Mouse (Mus musculus) heart, embryonic 13.5 days (tissue): ENCODE data around the gene Srsf6. TPM values are rescaled to one million over a fixed set of nuclear protein-coding genes. Genes with fewer than 3 reads are reported as not detected.

Experiments used
- ATAC-seq: fragments of 200-750 bp; cut with Nextera tagmentation; 2 replicates; pipeline ENCODE4 v1.8.0; 2017; ENCODE audit warnings: moderate TSS enrichment; ENCODE audit not compliant: insufficient number of reproducible peaks, low FRiP score, low TSS enrichment; ENCODE audit errors: extremely low read depth
- H3K27ac ChIP-seq: fragments of 300-500 bp; sonication (generic); replicated peaks from 2 replicates; pipeline ENCODE4 v1.5.1; 2015; ENCODE audit warnings: moderate library complexity, mild to moderate bottlenecking, inconsistent platforms
- H3K27me3 ChIP-seq: fragments of 300-500 bp; sonication (generic); replicated peaks from 2 replicates; pipeline ENCODE4 v1.6.1; 2015; ENCODE audit warnings: mild to moderate bottlenecking, inconsistent platforms
- H3K36me3 ChIP-seq: fragments of 300-500 bp; sonication (generic); 2 replicates; pipeline ENCODE4 v1.6.1; 2015; ENCODE audit warnings: mild to moderate bottlenecking, inconsistent platforms
- H3K4me1 ChIP-seq: fragments of 300-500 bp; sonication (generic); 2 replicates; pipeline ENCODE4 v1.6.1; 2015; ENCODE audit warnings: inconsistent platforms
- H3K4me2 ChIP-seq: fragments of 300-500 bp; sonication (generic); 2 replicates; pipeline ENCODE4 v1.6.1; 2015; ENCODE audit warnings: inconsistent platforms, mild to moderate bottlenecking, moderate library complexity
- H3K4me3 ChIP-seq: fragments of 300-500 bp; sonication (generic); 2 replicates; pipeline ENCODE4 v1.5.1; 2015; ENCODE audit warnings: moderate library complexity, mild to moderate bottlenecking, inconsistent platforms
- H3K9ac ChIP-seq: fragments of 300-500 bp; sonication (generic); 2 replicates; pipeline ENCODE4 v1.6.1; 2015; ENCODE audit warnings: inconsistent platforms, mild to moderate bottlenecking, moderate library complexity
- H3K9me3 ChIP-seq: fragments of 300-500 bp; sonication (generic); 2 replicates; pipeline ENCODE4 v1.6.1; 2016; ENCODE audit warnings: inconsistent platforms
- WGBS: fragments of 180-500 bp; shearing (Covaris S2); methylation state at CpG from one replicate; pipeline ENCODE4 v1.1.7; 2015; ENCODE audit warnings: mixed read lengths; 5-methylcytosine and 5-hydroxymethylcytosine counted together
- polyA plus RNA-seq: library from polyadenylated mRNA; unstranded; fragments of >200 nt; fragmentation: Nextera tagmentation; extraction: Ambion mirVana; gene quantifications from 2 replicates; pipeline ENCODE4 v1.2.1, GENCODE M21; 2015

Srsf6 gene
- polyA plus RNA-seq, 1 experiment from 2014 or later = 132 TPM

DNA sequence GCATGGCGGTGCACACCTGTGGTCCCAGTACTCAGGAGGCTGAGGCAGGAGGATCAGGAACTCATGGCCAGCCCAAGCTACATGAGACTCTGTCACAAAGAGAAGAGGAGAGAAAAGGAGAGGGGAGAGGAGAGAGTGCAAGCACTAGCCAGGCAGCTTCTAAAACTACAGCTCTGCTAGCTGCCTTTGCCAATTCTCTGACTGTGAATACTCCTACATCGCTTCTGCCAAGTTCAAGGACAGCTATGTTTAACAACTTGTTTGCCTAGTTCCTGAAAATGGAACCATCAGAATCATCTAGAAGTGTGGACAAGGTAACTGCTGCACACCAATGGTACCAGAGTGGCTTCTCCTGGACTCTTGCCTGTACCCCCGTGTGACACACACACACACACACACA, 17.3 kb upstream of the Srsf6 start:
- H3K4me3 ChIP-seq = no peak overlapping the region
- no peak overlapping the region for H3K4me2 ChIP-seq
- no peaks in the 10 kb centered on the region for H3K4me1 ChIP-seq
- no peak overlapping the region for H3K9ac ChIP-seq
- no peak for ATAC-seq
- WGBS = 53% methylated on average over 3 of the region's 3 CpGs
- H3K9me3 ChIP-seq = peaks cover 4% of the 10 kb centered on the region; the same call in 1 of the 2 replicates
- H3K27me3 ChIP-seq = peaks cover 28% of the 10 kb centered on the region
- H3K27ac ChIP-seq = no peak overlapping the region
- H3K36me3 ChIP-seq = no peaks in the 10 kb centered on the region

DNA sequence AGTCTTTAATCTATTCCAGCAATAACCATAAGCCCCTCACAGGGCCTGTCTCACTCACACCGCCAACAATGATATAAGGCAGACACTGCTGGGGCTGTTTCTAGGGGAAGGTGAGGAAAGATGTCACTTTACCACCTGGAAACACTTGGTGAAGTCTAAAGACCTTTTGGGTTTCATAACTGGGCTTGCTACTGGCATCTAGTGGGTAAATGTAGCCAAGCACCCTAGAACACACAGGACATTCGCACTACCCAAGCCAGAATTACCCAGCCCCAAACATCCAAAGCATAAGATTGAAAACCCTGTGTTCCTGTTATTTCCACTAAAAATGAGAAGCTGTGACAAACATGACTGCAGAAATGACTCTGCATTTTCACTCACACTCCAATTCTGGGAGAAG, 16.8 kb upstream of the Srsf6 start:
- WGBS = 40% methylated on average over 2 of the region's 2 CpGs
- Histone ChIP-seq H3K4me3 (no peak overlapping the region), H3K27ac (no peak overlapping the region), H3K9me3 (peaks cover 4% of the 10 kb centered on the region; the same call in 1 of the 2 replicates), H3K36me3 (no peaks in the 10 kb centered on the region), H3K4me1 (no peaks in the 10 kb centered on the region), H3K9ac (no peak overlapping the region), H3K27me3 (peaks cover 25% of the 10 kb centered on the region), H3K4me2 (no peak overlapping the region)
- ATAC-seq = no peak

DNA sequence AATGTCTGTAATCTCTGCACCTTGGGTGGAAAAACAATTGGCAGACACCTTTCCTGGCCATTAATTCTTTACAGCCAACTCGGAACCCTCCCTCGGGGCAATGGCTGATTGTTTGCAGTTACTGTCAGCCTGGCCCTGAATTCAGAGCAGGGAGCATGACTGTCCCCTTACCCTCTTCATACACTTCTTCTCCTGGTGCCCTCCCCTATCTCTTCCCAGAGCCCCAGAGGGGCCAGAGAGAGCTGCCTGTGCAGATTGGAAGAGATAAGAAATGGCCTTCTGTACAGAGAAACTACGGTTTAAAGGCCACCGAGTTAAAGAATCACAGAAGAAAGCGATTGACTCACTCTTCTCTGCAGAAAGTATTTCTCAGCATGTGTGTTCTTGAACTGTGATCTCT, 11.4 kb upstream of the Srsf6 start:
- Histone ChIP-seq H3K4me2 (no peak overlapping the region), H3K9ac (no peak overlapping the region), H3K9me3 (peaks cover 4% of the 10 kb centered on the region; the same call in 1 of the 2 replicates), H3K36me3 (no peaks in the 10 kb centered on the region), H3K27ac (no peak overlapping the region), H3K4me1 (no peaks in the 10 kb centered on the region), H3K27me3 (peaks cover 27% of the 10 kb centered on the region), H3K4me3 (no peak overlapping the region)
- no peak for ATAC-seq
- WGBS = 46% methylated on average over 5 of the region's 5 CpGs

DNA sequence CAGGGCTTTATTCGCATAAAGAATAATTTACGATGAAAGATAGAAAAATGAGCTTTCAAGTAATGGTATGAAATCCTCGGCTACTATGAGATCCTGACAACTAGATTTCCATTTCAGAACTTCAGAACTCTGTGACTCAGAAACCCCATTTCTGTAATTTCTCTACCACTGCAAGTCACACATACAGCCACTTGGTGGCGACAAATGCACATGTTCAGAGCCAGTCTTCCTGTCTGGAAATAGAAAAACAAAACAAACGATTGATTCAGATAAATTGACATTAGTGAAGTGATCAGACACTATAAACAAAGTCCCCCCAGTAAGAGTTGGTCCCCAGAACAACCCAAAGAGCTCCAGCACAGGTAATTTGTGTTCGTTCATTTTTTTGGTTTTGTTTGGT, 9.1 kb upstream of the Srsf6 start:
- ATAC-seq = no peak
- peaks cover 4% of the 10 kb centered on the region; the same call in 1 of the 2 replicates for H3K9me3 ChIP-seq
- 12% methylated on average over 6 of the region's 6 CpGs for WGBS

GRCm38 (mm10) chr2:162922834-162923233, 8.5 kb upstream of the Srsf6 start:
- no peak overlapping the region for H3K27ac ChIP-seq
- peaks cover 4% of the 10 kb centered on the region; the same call in 1 of the 2 replicates for H3K9me3 ChIP-seq
- H3K4me2 ChIP-seq = no peak overlapping the region
- no peak for ATAC-seq
- 68% methylated on average over 5 of the region's 5 CpGs for WGBS
- no peak overlapping the region for H3K4me3 ChIP-seq
- H3K36me3 ChIP-seq = no peaks in the 10 kb centered on the region
- H3K4me1 ChIP-seq = no peaks in the 10 kb centered on the region
- H3K9ac ChIP-seq = 0 out of 2 replicates have a peak overlapping the region, but pooled peaks have one; percentile 33
- peaks cover 9% of the 10 kb centered on the region; the same call in 1 of the 2 replicates for H3K27me3 ChIP-seq

More for the DNA sequence above, 9.1 kb upstream of the Srsf6 start:
- Histone ChIP-seq H3K4me2 (no peak overlapping the region), H3K27me3 (peaks cover 11% of the 10 kb centered on the region; the same call in 1 of the 2 replicates), H3K27ac (no peak overlapping the region), H3K4me3 (no peak overlapping the region), H3K9ac (peak overlapping the region; percentile 33; the same call in 1 of the 2 replicates), H3K4me1 (no peaks in the 10 kb centered on the region), H3K36me3 (no peaks in the 10 kb centered on the region)

DNA sequence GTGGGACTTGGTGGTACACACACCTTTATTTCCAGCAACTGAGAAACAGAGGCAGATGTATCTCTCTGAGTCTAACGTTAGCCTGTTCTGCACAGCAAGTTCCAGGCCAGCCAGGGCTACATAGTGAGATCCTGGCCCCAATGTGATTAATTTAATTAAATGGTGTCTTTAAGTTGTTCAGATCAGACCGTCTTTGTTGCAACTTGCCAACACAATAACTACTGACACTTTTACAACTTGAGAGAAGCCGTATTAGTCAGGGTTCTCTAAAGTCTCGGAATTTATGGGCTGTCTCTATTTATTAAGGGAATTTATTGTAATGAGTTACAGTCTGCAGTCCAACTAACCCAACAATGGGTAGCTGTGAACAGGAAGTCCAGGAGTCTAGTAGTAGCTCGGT, 7.2 kb upstream of the Srsf6 start:
- Histone ChIP-seq H3K27me3 (peaks cover 9% of the 10 kb centered on the region; the same call in 1 of the 2 replicates), H3K4me3 (no peak overlapping the region), H3K36me3 (no peaks in the 10 kb centered on the region), H3K9ac (no peak overlapping the region), H3K27ac (no peak overlapping the region), H3K4me2 (no peak overlapping the region), H3K4me1 (no peaks in the 10 kb centered on the region), H3K9me3 (no peaks in the 10 kb centered on the region)
- ATAC-seq = no peak
- 79% methylated on average over 5 of the region's 5 CpGs for WGBS

DNA sequence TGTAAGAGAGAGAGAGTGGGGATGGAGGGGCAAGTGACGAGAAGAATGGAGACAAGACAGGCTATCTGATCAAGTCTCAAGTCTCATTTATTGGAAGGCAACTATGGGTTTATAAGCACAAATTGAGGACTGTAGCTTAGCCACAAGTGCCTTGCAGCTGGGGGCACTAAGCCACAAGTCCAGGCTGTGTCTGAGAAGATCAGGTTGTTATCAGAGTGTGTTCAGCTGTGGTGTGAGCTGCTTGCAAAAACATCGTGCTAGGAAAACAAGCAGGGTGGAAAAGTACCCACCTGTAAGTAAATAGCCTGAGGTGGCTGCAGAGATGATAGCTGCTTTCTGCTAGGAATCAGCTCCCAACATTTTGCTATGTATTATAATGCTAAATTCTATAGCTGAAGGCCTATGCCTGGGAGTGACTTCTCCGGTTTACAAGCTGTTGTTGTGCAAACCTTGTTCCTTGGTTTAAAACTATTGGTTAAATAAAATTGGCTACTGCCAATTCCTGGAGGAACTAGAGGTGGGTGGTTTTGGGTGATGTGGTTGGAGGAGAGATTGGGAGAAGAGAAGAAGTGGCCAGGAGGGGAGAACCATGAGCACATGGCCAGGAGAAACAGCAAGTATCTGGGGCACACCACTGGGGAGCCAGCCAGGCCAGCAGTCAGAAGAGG, 3.3 kb upstream of the Srsf6 start:
- Histone ChIP-seq H3K4me2 (no peak overlapping the region), H3K27me3 (no peaks in the 10 kb centered on the region; the same call in 1 of the 2 replicates), H3K4me1 (peaks cover 11% of the 10 kb centered on the region), H3K4me3 (no peak overlapping the region), H3K36me3 (peaks cover 5% of the 10 kb centered on the region), H3K27ac (no peak overlapping the region), H3K9ac (no peak overlapping the region), H3K9me3 (no peaks in the 10 kb centered on the region)
- no peak for ATAC-seq
- WGBS = 69% methylated on average over 3 of the region's 3 CpGs

DNA sequence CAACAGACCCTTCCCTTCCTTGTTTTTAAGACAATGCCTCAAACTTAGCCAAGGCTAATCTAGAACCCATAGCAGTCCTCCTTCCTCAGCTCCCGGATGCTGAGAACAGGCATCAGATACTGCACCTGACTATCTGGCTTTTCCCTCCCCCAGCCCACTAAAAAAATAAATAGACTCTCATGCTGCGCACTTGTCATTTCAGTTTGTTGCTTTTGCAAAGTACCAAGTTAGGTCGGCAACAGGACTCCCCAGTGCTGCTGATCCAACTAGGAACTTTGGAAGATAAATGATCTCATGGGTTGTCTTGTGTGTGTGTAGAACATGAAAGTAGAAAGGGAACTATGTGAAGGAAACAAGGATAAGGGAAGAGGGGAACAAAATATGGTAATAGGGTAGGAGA, 1.6 kb upstream of the Srsf6 start:
- WGBS = 39% methylated on average over 3 of the region's 3 CpGs
- no peak overlapping the region for H3K4me3 ChIP-seq
- H3K27me3 ChIP-seq = no peaks in the 10 kb centered on the region; the same call in 1 of the 2 replicates
- peak overlapping the region; percentile 89 for H3K4me2 ChIP-seq
- peaks cover 18% of the 10 kb centered on the region for H3K4me1 ChIP-seq
- no peak for ATAC-seq
- H3K27ac ChIP-seq = no peak overlapping the region
- H3K9me3 ChIP-seq = no peaks in the 10 kb centered on the region
- H3K36me3 ChIP-seq = peaks cover 22% of the 10 kb centered on the region
- H3K9ac ChIP-seq = no peak overlapping the region

GRCm38 (mm10) chr2:162930516-162931122, 709 bp upstream of the Srsf6 start:
- peak overlapping the region; percentile 100 for H3K9ac ChIP-seq
- no peaks in the 10 kb centered on the region for H3K9me3 ChIP-seq
- H3K27ac ChIP-seq = peak overlapping the region; percentile 99
- ATAC-seq = no peak
- peaks cover 18% of the 10 kb centered on the region for H3K4me1 ChIP-seq
- H3K27me3 ChIP-seq = no peaks in the 10 kb centered on the region; the same call in 1 of the 2 replicates
- peak overlapping the region; percentile 98 for H3K4me3 ChIP-seq
- H3K36me3 ChIP-seq = peaks cover 31% of the 10 kb centered on the region
- WGBS = under 1% methylated on average over 18 of the region's 18 CpGs
- H3K4me2 ChIP-seq = peak overlapping the region; percentile 89

DNA sequence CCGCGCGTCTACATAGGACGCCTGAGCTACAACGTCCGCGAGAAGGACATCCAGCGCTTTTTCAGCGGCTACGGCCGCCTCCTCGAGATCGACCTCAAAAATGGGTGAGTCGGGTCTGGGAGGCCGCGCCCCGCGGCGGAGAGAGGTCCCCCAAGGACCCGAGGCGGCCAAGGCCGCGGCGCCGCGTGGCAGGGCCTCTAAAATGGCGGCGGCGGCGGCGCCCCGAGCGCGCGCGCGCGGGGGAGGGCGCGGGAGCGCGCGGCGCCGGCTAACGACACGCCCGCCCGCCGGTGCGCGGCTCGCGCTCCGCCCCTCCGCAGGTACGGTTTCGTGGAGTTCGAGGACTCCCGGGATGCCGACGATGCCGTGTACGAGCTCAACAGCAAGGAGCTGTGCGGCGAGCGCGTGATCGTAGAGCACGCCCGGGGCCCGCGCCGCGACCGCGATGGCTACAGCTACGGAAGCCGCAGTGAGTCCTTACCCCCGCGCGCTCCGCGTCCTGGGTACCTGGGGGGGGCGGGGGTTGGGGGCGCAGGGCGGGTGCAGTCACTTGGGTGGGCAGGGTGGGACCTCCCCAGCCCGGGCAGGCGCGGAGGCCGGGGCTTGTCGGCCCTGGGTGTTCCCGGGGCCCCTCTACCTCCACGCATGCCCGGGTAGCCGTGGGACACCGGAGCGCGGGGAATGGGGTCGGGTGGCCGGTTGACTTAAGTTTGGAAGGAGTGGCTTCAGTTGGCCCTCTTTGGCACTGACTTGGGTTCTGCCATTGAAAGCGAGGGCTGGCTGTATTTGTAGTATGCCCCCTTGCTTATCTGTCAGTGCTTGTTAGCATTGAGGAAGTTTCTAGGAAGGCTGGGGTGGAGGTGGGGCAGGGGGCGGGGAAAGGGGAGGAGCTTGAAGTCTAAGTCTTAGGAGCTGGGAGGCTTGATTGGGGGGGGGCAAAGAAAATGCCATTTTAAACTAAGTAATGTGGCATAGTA, 634 bp downstream of the Srsf6 start:
- peaks cover 18% of the 10 kb centered on the region for H3K4me1 ChIP-seq
- peak overlapping the region; percentile 89 for H3K4me2 ChIP-seq
- H3K36me3 ChIP-seq = peaks cover 44% of the 10 kb centered on the region
- peak overlapping the region; percentile 98 for H3K4me3 ChIP-seq
- peak; percentile 43 for ATAC-seq
- H3K9ac ChIP-seq = peak overlapping the region; percentile 100
- no peaks in the 10 kb centered on the region for H3K9me3 ChIP-seq
- peak overlapping the region; percentile 99 for H3K27ac ChIP-seq
- under 1% methylated on average over 101 of the region's 103 CpGs for WGBS
- no peaks in the 10 kb centered on the region; the same call in 1 of the 2 replicates for H3K27me3 ChIP-seq

DNA sequence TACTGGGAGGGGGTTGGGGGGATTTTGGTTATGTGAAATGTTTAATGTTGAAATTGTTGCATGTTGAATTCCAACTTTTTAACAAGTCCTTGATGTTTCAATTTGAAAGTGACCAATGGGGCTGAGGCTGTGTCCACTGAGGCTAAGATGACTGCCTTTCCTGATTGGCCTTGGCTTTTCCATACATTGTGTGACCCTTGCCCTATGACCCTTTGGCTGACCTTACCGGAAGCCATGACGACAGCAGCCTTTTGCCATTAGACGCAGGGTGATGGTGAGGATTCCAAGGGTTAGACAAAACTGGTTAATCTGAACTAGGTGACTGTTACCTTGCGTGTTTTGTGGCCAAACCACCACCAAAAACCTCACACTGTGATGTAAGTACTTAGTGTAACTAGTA, 1.4 kb downstream of the Srsf6 start:
- ATAC-seq = no peak
- WGBS = 58% methylated on average over 4 of the region's 4 CpGs
- H3K4me3 ChIP-seq = peak overlapping the region; percentile 98
- H3K4me2 ChIP-seq = peak overlapping the region; percentile 89
- H3K9me3 ChIP-seq = no peaks in the 10 kb centered on the region
- peak overlapping the region; percentile 100 for H3K9ac ChIP-seq
- H3K36me3 ChIP-seq = peaks cover 51% of the 10 kb centered on the region
- no peaks in the 10 kb centered on the region; the same call in 1 of the 2 replicates for H3K27me3 ChIP-seq
- H3K4me1 ChIP-seq = peaks cover 18% of the 10 kb centered on the region
- no peak overlapping the region for H3K27ac ChIP-seq
